Mouse (Mus musculus): ENCODE data around the gene Olfr1381.
"Not testable (repeated sequence)": the region's sequence is repeated elsewhere in the genome, so short reads cannot be mapped to it uniquely, and the experiment has no call there.

Gene Olfr1381

DNA sequence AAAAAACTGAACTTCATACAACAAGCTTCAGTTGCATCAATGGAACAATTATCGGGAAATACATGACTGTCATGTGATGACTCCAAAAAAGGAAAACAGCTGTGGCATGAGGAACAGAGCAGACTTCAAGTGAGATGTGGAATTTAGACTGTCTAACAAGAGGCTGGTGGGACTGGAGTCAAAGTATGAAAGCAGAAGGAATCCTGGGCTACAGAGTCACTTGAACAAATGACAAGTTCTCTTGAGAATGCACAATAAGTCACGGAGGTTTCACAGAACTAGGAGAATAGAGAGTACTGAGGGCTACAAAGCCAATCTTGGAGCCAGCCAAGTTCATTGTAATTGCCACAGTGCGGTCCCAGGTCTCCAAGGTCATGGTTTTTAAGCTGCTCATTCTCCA, at the start of gene Olfr1381:
Olfr1381 (plus strand) TSS at position 301 of the 400 bp plus-strand sequence.
- DNase-seq (ENCODE audit: low read depth, low spot score): not testable (repeated sequence)

- DNase-seq (ENCODE audit: low read depth, low spot score): no peak
These were observed 25.2 kb upstream of the Olfr1381 start for GRCm38 (mm10) chr11:49518086-49518485.

DNA sequence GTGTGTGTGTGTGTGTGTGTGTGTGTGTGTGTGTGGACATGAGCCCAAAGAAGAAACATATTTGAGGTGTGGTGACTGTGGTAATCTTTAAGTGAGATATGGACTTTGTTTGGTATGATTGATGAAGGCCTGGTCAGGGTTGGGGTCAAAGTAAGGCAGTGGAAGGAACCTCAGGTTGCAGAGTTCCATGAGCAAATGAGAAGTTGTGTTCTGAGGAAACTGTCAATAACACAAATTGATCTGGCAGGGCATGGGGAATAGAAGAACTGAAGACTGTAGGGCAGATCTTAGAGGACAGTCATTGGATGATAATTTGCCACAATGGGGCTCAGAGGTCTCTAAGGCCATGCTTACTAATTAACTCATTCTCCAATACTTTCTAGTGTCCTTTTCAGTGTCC, 23.9 kb upstream of the Olfr1381 start, which contains the start of gene Olfr1383:
Olfr1383 (plus strand) TSS at position 301 of the 400 bp plus-strand sequence.
- DNase-seq (ENCODE audit: low read depth, low spot score): no peak

GRCm38 (mm10) chr11:49527947-49528346, 15.3 kb upstream of the Olfr1381 start, which contains the start of gene Olfr1382:
Olfr1382 (plus strand) TSS chr11:49528247.
- DNase-seq (ENCODE audit: low read depth, low spot score): no peak

- peak; percentile 68 for DNase-seq (ENCODE audit: low read depth, low spot score)
These were observed 10.5 kb upstream of the Olfr1381 start for GRCm38 (mm10) chr11:49532761-49533160.

DNA sequence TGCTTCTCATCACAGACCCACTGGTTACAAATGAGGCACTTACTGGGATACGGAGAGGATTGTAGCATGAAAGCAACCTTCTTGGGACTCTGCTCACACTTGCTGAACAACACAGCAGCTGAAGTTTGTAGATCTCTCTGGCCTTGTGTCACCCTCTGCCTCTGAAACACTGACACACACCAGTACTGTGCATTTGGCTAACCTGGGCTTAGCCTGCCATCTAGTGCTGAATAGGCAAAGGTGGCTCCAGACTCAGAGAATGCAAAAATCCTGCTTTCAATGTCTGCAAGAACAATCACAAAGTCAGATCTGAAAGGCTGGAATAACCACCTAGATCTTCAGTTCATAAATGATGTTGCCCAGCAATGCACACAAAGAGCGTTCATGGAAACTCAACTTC, 6.6 kb upstream of the Olfr1381 start:
- peak; percentile 49 for DNase-seq (ENCODE audit: low read depth, low spot score)

- DNase-seq (ENCODE audit: low read depth, low spot score): peak; percentile 37
These were observed 10.8 kb downstream of the Olfr1381 start for GRCm38 (mm10) chr11:49554033-49554432.

- not testable (repeated sequence) for DNase-seq (ENCODE audit: low read depth, low spot score)
These were observed 13.3 kb downstream of the Olfr1381 start, which contains the start of gene Olfr1380 for GRCm38 (mm10) chr11:49556578-49556977. Olfr1380 (plus strand) TSS chr11:49556878.

DNA sequence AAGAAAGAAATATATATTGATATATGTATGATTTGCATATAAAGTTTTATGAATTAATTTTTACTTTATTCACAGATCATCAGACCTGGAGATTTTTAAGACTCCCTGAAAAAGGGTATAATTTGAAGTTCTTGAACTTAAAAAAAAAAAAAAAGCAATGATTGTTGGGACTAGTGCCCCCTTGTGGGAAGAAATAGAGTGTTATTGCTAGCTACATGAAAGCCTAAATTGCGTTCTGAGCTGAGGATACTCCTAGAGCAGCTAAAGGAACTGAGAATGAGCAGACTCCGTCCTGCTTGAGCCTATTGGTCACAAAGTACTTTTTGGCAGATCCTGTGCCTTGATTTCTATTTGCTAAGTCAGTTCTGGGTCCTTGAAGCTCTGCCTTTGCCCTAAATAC, 31.8 kb downstream of the Olfr1381 start:
- peak; percentile 51 for DNase-seq (ENCODE audit: low read depth, low spot score)

DNA sequence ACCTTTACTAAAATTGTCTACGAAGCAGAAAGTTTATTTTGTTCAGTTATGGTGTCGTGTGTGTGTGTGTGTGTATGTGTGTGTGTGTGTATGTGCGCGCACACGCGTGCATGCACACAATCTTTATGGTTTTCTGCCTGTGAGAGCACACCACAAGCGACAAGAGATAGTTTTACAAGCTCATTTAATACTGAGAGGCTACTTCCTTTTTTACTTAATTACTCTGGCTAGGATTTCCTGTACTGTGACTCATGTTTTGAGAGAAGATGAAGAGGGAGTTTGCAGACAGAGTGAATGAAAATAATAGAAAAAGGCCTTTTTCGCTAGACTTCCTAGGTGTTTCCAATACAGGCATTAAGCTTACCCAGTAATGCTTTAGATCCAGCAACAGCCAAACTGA, 37.2 kb downstream of the Olfr1381 start:
- not testable (repeated sequence) for DNase-seq (ENCODE audit: low read depth, low spot score)

GRCm38 (mm10) chr11:49590213-49590612, 47.0 kb downstream of the Olfr1381 start:
- DNase-seq (ENCODE audit: low read depth, low spot score): no peak

DNA sequence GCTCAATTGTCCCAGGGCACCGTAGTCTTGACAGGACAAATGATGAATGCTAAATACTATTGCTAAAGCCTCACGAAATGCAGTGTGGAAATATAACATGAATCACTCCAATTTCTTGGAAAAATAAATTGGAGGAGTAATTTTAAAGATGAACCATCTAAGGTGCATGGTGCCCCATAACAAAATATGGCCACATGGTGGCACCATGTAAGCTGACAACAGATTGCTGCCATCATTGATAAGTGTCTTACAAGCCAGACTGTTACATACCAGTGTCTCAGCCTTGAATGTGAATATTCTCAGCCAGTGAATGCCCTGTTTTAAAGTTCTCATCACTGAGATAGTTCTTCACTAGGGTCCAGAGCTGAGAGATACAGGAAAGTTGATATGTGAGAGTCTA, 53.9 kb downstream of the Olfr1381 start:
- not testable (repeated sequence) for DNase-seq (ENCODE audit: low read depth, low spot score)
